Mouse (Mus musculus) mesoderm, embryonic 11.5 days (tissue): ENCODE results near the gene Snw1.

Experiments
- DNase-seq: peaks from one replicate; pipeline ENCODE4 v3.0.0-alpha.2; 2012; ENCODE audit warnings: low read depth, low spot score

Snw1 gene

GRCm38 (mm10) chr12:87423700-87424099 is 48.4 kb downstream of the Snw1 start:
- DNase-seq: no peak

- DNase-seq: no peak
Observed at GRCm38 (mm10) chr12:87421708-87422507, 50.2 kb downstream of the Snw1 start.

- DNase-seq: no peak
Observed at GRCm38 (mm10) chr12:87419974-87420485, 52.0 kb downstream of the Snw1 start.

GRCm38 (mm10) chr12:87418921-87419320 is 53.2 kb downstream of the Snw1 start:
- DNase-seq: peak; percentile 61

- DNase-seq: peak; percentile 65
Observed at GRCm38 (mm10) chr12:87416690-87417089, 55.4 kb downstream of the Snw1 start.

- no peak for DNase-seq
Observed at GRCm38 (mm10) chr12:87415358-87415757, 56.7 kb downstream of the Snw1 start.

- peak; percentile 71 for DNase-seq
Observed at GRCm38 (mm10) chr12:87413179-87413790, 58.8 kb downstream of the Snw1 start.

- no peak for DNase-seq
Observed at GRCm38 (mm10) chr12:87410999-87411398, 61.1 kb downstream of the Snw1 start.

- no peak for DNase-seq
Observed at GRCm38 (mm10) chr12:87409123-87409522, 63.0 kb downstream of the Snw1 start.

GRCm38 (mm10) chr12:87407869-87408605 is 64.0 kb downstream of the Snw1 start:
- no peak for DNase-seq

GRCm38 (mm10) chr12:87405721-87406120 is 66.4 kb downstream of the Snw1 start:
- no peak for DNase-seq

- no peak for DNase-seq
Observed at GRCm38 (mm10) chr12:87405165-87405564, 66.9 kb downstream of the Snw1 start.

- no peak for DNase-seq
Observed at GRCm38 (mm10) chr12:87401883-87402282, 70.2 kb downstream of the Snw1 start.

GRCm38 (mm10) chr12:87399119-87399819 is 72.8 kb downstream of the Snw1 start:
- DNase-seq: no peak
